Mouse (Mus musculus) heart, postnatal 25 days (tissue): ENCODE data around the gene Stard5. TPM values are rescaled to one million over a fixed set of nuclear protein-coding genes. Genes with fewer than 3 reads are reported as not detected.

ENCODE experiments used
- DNase-seq: peaks from one replicate; pipeline ENCODE4 v3.0.0; 2022; ENCODE audit warnings: low spot score
- intact Hi-C: fragments of 180-260 bp; cut with DNase I; formaldehyde crosslinking; loops from one replicate; pipeline ENCODE4 v1.15.1; 2025
- total RNA-seq, 2 experiments: library from RNA; stranded (reverse); gene quantifications; 2 replicates each; pipeline ENCODE4 v1.2.3; 2021

Stard5 gene
- total RNA-seq, 2 experiments from 2014 or later, result 11.0 to 11.9 TPM

- intact Hi-C loops, result no loop called here
Measured at GRCm38 (mm10) chr7:83631073-83631827, 509 bp upstream of the Stard5 start.

GRCm38 (mm10) chr7:83632682-83633120, 942 bp downstream of the Stard5 start:
- intact Hi-C loops, result no loop called here

More at GRCm38 (mm10) chr7:83631073-83631827, 509 bp upstream of the Stard5 start:
- DNase-seq, result no peak

GRCm38 (mm10) chr7:83633856-83634255, 2.1 kb downstream of the Stard5 start:
- intact Hi-C loops, result no loop called here
- no peak for DNase-seq

More at GRCm38 (mm10) chr7:83632682-83633120, 942 bp downstream of the Stard5 start:
- no peak for DNase-seq

- no peak for DNase-seq
- intact Hi-C loops, result no loop called here
Measured at GRCm38 (mm10) chr7:83635726-83636125, 4.0 kb downstream of the Stard5 start.

GRCm38 (mm10) chr7:83636425-83636824, 4.7 kb downstream of the Stard5 start:
- intact Hi-C loops, result no loop called here
- no peak for DNase-seq

- intact Hi-C loops, result no loop called here
Measured at GRCm38 (mm10) chr7:83637781-83638583, 6.2 kb downstream of the Stard5 start.

GRCm38 (mm10) chr7:83639084-83639483, 7.3 kb downstream of the Stard5 start:
- no peak for DNase-seq
- intact Hi-C loops, result no loop called here

More at GRCm38 (mm10) chr7:83637781-83638583, 6.2 kb downstream of the Stard5 start:
- DNase-seq, result no peak

- intact Hi-C loops, result no loop called here
- no peak for DNase-seq
Measured at GRCm38 (mm10) chr7:83640581-83640980, 8.8 kb downstream of the Stard5 start.

- DNase-seq, result no peak
- intact Hi-C loops, result no loop called here
Measured at GRCm38 (mm10) chr7:83641163-83641562, 9.4 kb downstream of the Stard5 start.

GRCm38 (mm10) chr7:83643581-83643980, 11.8 kb downstream of the Stard5 start:
- DNase-seq, result no peak
- intact Hi-C loops, result no loop called here

GRCm38 (mm10) chr7:83644761-83645160, 13.0 kb downstream of the Stard5 start:
- intact Hi-C loops, result no loop called here
- no peak for DNase-seq

- intact Hi-C loops, result no loop called here
- DNase-seq, result no peak
Measured at GRCm38 (mm10) chr7:83645476-83645875, 13.7 kb downstream of the Stard5 start.

- intact Hi-C loops, result no loop called here
- DNase-seq, result no peak
Measured at GRCm38 (mm10) chr7:83648807-83649206, 17.0 kb downstream of the Stard5 start.

GRCm38 (mm10) chr7:83650638-83651037, 18.9 kb downstream of the Stard5 start:
- no peak for DNase-seq
- intact Hi-C loops, result no loop called here

- DNase-seq, result no peak
- intact Hi-C loops, result no loop called here
Measured at GRCm38 (mm10) chr7:83652498-83652897, 20.7 kb downstream of the Stard5 start.

GRCm38 (mm10) chr7:83653605-83654051, 21.9 kb downstream of the Stard5 start:
- DNase-seq, result no peak
- intact Hi-C loops, result no loop called here

- no peak for DNase-seq
- intact Hi-C loops, result no loop called here
Measured at GRCm38 (mm10) chr7:83654196-83654595, 22.4 kb downstream of the Stard5 start.

GRCm38 (mm10) chr7:83654938-83655630, 23.3 kb downstream of the Stard5 start:
- peak; percentile 29 for DNase-seq
- intact Hi-C loops, result no loop called here

GRCm38 (mm10) chr7:83658716-83659115, 27.0 kb downstream of the Stard5 start:
- intact Hi-C loops, result no loop called here
- DNase-seq, result no peak
